Mouse (Mus musculus) brain, adult 2 months (tissue): Measurements from ENCODE around the gene Stx5a.

Experiments used
- DNase-seq: peaks from one replicate; pipeline ENCODE4 v3.0.0; 2011; ENCODE audit warnings: low read depth, low spot score

Stx5a gene

GRCm38 (mm10) chr19:8798264-8798946, 57.2 kb downstream of the Stx5a start, which contains the start of gene Polr2g:
Polr2g (minus strand) TSS chr19:8798577.
- peak; percentile 98 for DNase-seq

- DNase-seq, result no peak
Measured at GRCm38 (mm10) chr19:8798947-8799315, 57.7 kb downstream of the Stx5a start.

- DNase-seq, result peak; percentile 100
Measured at GRCm38 (mm10) chr19:8802130-8802821, 61.1 kb downstream of the Stx5a start, which contains the start of gene Zbtb3. Zbtb3 (plus strand) TSS chr19:8802555.

DNA sequence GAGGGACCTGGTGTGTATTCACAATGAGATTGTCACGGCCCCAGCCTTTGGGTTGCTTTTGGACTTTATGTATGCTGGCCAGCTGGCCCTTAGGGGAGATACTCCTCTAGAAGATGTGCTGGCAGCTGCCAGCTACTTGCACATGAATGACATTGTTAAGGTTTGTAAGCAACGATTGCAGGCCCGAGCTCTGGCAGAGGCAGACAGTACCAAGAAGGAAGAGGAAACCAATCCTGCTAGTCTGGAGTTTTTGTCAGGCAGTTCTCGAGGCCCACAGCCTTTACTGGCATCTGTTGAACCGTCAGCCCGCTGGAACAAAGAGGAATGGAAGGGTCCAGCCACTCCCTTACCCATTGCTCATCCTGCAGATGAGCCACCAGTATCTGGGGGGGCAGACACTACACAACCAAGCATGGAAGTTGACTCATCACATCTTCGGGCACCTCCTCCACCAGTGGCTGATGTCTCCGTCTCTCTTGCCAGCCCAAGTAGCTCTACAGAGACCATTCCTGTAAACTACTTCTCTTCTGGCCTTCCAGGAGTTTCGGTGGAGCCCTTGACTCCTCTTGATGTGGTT, 62.1 kb downstream of the Stx5a start:
- peak; percentile 48 for DNase-seq

- no peak for DNase-seq
Measured at GRCm38 (mm10) chr19:8803879-8804660, 62.9 kb downstream of the Stx5a start.
